Mouse (Mus musculus): ENCODE measurements around the gene Med27.

GRCm38 (mm10) chr2:29542039-29542438 lies 195.4 kb downstream of the Med27 start:
- TF ChIP-seq POLR2A (IDR thresholded peaks at IDR 0.05; ENCODE audit: insufficient read length, low read depth) (no peak), CEBPB (IDR thresholded peaks at IDR 0.05; ENCODE audit: insufficient read depth, poor library complexity, severe bottlenecking) (no peak), TCF12 (IDR thresholded peaks at IDR 0.05; ENCODE audit: insufficient read depth, poor library complexity, severe bottlenecking) (no peak), USF1 (IDR thresholded peaks at IDR 0.05; ENCODE audit: low read depth) (no peak), MYOD1 (IDR thresholded peaks at IDR 0.05; ENCODE audit: control insufficient read depth in 1 of 3, insufficient read length in 2 of 3, low read depth in 2 of 3) (no peak), MAX (IDR thresholded peaks at IDR 0.05; ENCODE audit: low read depth) (no peak), E2F4 (IDR thresholded peaks at IDR 0.05; ENCODE audit: insufficient read depth) (no peak), MYOG (IDR thresholded peaks at IDR 0.05; ENCODE audit: control insufficient read depth in 1 of 3, insufficient read depth in 1 of 3, insufficient read length in 2 of 3, low read depth in 2 of 3) (no peak), SRF (IDR thresholded peaks at IDR 0.05; ENCODE audit: control insufficient read depth, insufficient read length, low read depth) (no peak), POLR2AphosphoS2 (IDR thresholded peaks at IDR 0.05; ENCODE audit: insufficient read length, low read depth) (no peak)

Data from myocyte (in vitro differentiated cells).